Mouse (Mus musculus): ENCODE results near the gene Ppat. TPM values are rescaled to one million over a fixed set of nuclear protein-coding genes. Genes with fewer than 3 reads are reported as not detected.
"Not testable (repeated sequence)": the region's sequence is repeated elsewhere in the genome, so short reads cannot be mapped to it uniquely, and the experiment has no call there.

Gene Ppat
- polyA plus RNA-seq, 1 experiment from 2014 or later: 32.7 TPM

- Histone ChIP-seq H3K4me3 (ENCODE audit: low read length) (no peak overlapping the region), H3K4me2 (ENCODE audit: low read depth, low read length) (no peak overlapping the region), H3K27ac (ENCODE audit: low read length) (no peak overlapping the region), H3K27me3 (ENCODE audit: control insufficient read depth, insufficient read depth, low read depth, low read length) (no peaks in the 10 kb centered on the region), H3K4me1 (replicated peaks; ENCODE audit: control insufficient read depth, insufficient read depth, low read length) (peaks cover 7% of the 10 kb centered on the region), H3K36me3 (ENCODE audit: control insufficient read depth, insufficient read depth, low read length) (peaks cover 9% of the 10 kb centered on the region), H3K9me3 (ENCODE audit: control insufficient read depth, low read length) (no peaks in the 10 kb centered on the region; the same call in 1 of the 2 replicates), H3K9ac (ENCODE audit: low read length) (no peak overlapping the region)
- 80% methylated on average over 4 of the region's 4 CpGs for WGBS
- ATAC-seq (ENCODE audit: low read depth): no peak
Measured at GRCm38 (mm10) chr5:76941975-76942374, 9.4 kb downstream of the Ppat start.

GRCm38 (mm10) chr5:76939717-76940116 lies 11.7 kb downstream of the Ppat start:
- no peak for ATAC-seq (ENCODE audit: low read depth)
- Histone ChIP-seq H3K27ac (ENCODE audit: low read length) (no peak overlapping the region), H3K36me3 (ENCODE audit: control insufficient read depth, insufficient read depth, low read length) (peaks cover 6% of the 10 kb centered on the region), H3K9me3 (ENCODE audit: control insufficient read depth, low read length) (no peaks in the 10 kb centered on the region; the same call in 1 of the 2 replicates), H3K27me3 (ENCODE audit: control insufficient read depth, insufficient read depth, low read depth, low read length) (no peaks in the 10 kb centered on the region), H3K4me1 (replicated peaks; ENCODE audit: control insufficient read depth, insufficient read depth, low read length) (peaks cover 3% of the 10 kb centered on the region; the same call in 1 of the 2 replicates), H3K9ac (ENCODE audit: low read length) (no peak overlapping the region), H3K4me3 (ENCODE audit: low read length) (no peak overlapping the region), H3K4me2 (ENCODE audit: low read depth, low read length) (no peak overlapping the region)
- WGBS: 91% methylated on average over 8 of the region's 8 CpGs

- Histone ChIP-seq H3K9ac (ENCODE audit: low read length) (no peak overlapping the region), H3K4me2 (ENCODE audit: low read depth, low read length) (peak overlapping the region; percentile 10; the same call in 1 of the 2 replicates), H3K4me1 (replicated peaks; ENCODE audit: control insufficient read depth, insufficient read depth, low read length) (peaks cover 20% of the 10 kb centered on the region), H3K4me3 (ENCODE audit: low read length) (no peak overlapping the region), H3K27ac (ENCODE audit: low read length) (peak overlapping the region; percentile 69), H3K27me3 (ENCODE audit: control insufficient read depth, insufficient read depth, low read depth, low read length) (no peaks in the 10 kb centered on the region), H3K9me3 (ENCODE audit: control insufficient read depth, low read length) (no peaks in the 10 kb centered on the region; the same call in 1 of the 2 replicates), H3K36me3 (ENCODE audit: control insufficient read depth, insufficient read depth, low read length) (peaks cover 22% of the 10 kb centered on the region)
- 38% methylated on average over 7 of the region's 7 CpGs for WGBS
- ATAC-seq (ENCODE audit: low read depth): peak; percentile 70
Measured at GRCm38 (mm10) chr5:76929180-76929877, 22.0 kb downstream of the Ppat start.

- peaks cover 20% of the 10 kb centered on the region for H3K4me1 ChIP-seq (replicated peaks; ENCODE audit: control insufficient read depth, insufficient read depth, low read length)
- H3K9ac ChIP-seq (ENCODE audit: low read length): peak overlapping the region; percentile 52; the same call in 1 of the 2 replicates
- 57% methylated on average over 16 of the region's 16 CpGs for WGBS
Measured at GRCm38 (mm10) chr5:76928124-76928832, 23.1 kb downstream of the Ppat start.

GRCm38 (mm10) chr5:76924296-76924695 lies 27.1 kb downstream of the Ppat start:
- no peak overlapping the region for H3K9ac ChIP-seq (ENCODE audit: low read length)
- no peaks in the 10 kb centered on the region; the same call in 1 of the 2 replicates for H3K9me3 ChIP-seq (ENCODE audit: control insufficient read depth, low read length)
- ATAC-seq (ENCODE audit: low read depth): no peak
- H3K4me1 ChIP-seq (replicated peaks; ENCODE audit: control insufficient read depth, insufficient read depth, low read length): peaks cover 13% of the 10 kb centered on the region
- 87% methylated on average over 1 of the region's 1 CpGs for WGBS
- no peaks in the 10 kb centered on the region for H3K27me3 ChIP-seq (ENCODE audit: control insufficient read depth, insufficient read depth, low read depth, low read length)
- peaks cover 32% of the 10 kb centered on the region for H3K36me3 ChIP-seq (ENCODE audit: control insufficient read depth, insufficient read depth, low read length)
- H3K4me2 ChIP-seq (ENCODE audit: low read depth, low read length): no peak overlapping the region
- H3K4me3 ChIP-seq (ENCODE audit: low read length): no peak overlapping the region
- H3K27ac ChIP-seq (ENCODE audit: low read length): no peak overlapping the region

More at GRCm38 (mm10) chr5:76928124-76928832, 23.1 kb downstream of the Ppat start:
- no peaks in the 10 kb centered on the region; the same call in 1 of the 2 replicates for H3K9me3 ChIP-seq (ENCODE audit: control insufficient read depth, low read length)
- peak overlapping the region; percentile 26; the same call in 1 of the 2 replicates for H3K4me3 ChIP-seq (ENCODE audit: low read length)
- ATAC-seq (ENCODE audit: low read depth): peak; percentile 92
- peaks cover 22% of the 10 kb centered on the region for H3K36me3 ChIP-seq (ENCODE audit: control insufficient read depth, insufficient read depth, low read length)
- H3K27ac ChIP-seq (ENCODE audit: low read length): peak overlapping the region; percentile 87
- H3K4me2 ChIP-seq (ENCODE audit: low read depth, low read length): peak overlapping the region; percentile 50
- no peaks in the 10 kb centered on the region for H3K27me3 ChIP-seq (ENCODE audit: control insufficient read depth, insufficient read depth, low read depth, low read length)

GRCm38 (mm10) chr5:76923428-76923827 lies 27.9 kb downstream of the Ppat start:
- Histone ChIP-seq H3K9me3 (ENCODE audit: control insufficient read depth, low read length) (no peaks in the 10 kb centered on the region; the same call in 1 of the 2 replicates), H3K27me3 (ENCODE audit: control insufficient read depth, insufficient read depth, low read depth, low read length) (no peaks in the 10 kb centered on the region), H3K4me1 (replicated peaks; ENCODE audit: control insufficient read depth, insufficient read depth, low read length) (peaks cover 8% of the 10 kb centered on the region), H3K4me3 (ENCODE audit: low read length) (no peak overlapping the region), H3K9ac (ENCODE audit: low read length) (no peak overlapping the region), H3K27ac (ENCODE audit: low read length) (no peak overlapping the region), H3K4me2 (ENCODE audit: low read depth, low read length) (no peak overlapping the region), H3K36me3 (ENCODE audit: control insufficient read depth, insufficient read depth, low read length) (peaks cover 37% of the 10 kb centered on the region)
- ATAC-seq (ENCODE audit: low read depth): no peak
- WGBS: 86% methylated on average over 13 of the region's 13 CpGs

- no peak for ATAC-seq (ENCODE audit: low read depth)
- peaks cover 6% of the 10 kb centered on the region for H3K4me1 ChIP-seq (replicated peaks; ENCODE audit: control insufficient read depth, insufficient read depth, low read length)
- 85% methylated on average over 4 of the region's 4 CpGs for WGBS
- peaks cover 41% of the 10 kb centered on the region for H3K36me3 ChIP-seq (ENCODE audit: control insufficient read depth, insufficient read depth, low read length)
- H3K4me3 ChIP-seq (ENCODE audit: low read length): no peak overlapping the region
- H3K27me3 ChIP-seq (ENCODE audit: control insufficient read depth, insufficient read depth, low read depth, low read length): no peaks in the 10 kb centered on the region
- H3K9me3 ChIP-seq (ENCODE audit: control insufficient read depth, low read length): no peaks in the 10 kb centered on the region; the same call in 1 of the 2 replicates
- no peak overlapping the region for H3K9ac ChIP-seq (ENCODE audit: low read length)
- H3K27ac ChIP-seq (ENCODE audit: low read length): no peak overlapping the region
- H3K4me2 ChIP-seq (ENCODE audit: low read depth, low read length): no peak overlapping the region
Measured at GRCm38 (mm10) chr5:76922833-76923232, 28.5 kb downstream of the Ppat start.

- WGBS: 89% methylated on average over 5 of the region's 5 CpGs
- H3K4me1 ChIP-seq (replicated peaks; ENCODE audit: control insufficient read depth, insufficient read depth, low read length); H3K27ac ChIP-seq (ENCODE audit: low read length); H3K9ac ChIP-seq (ENCODE audit: low read length); H3K9me3 ChIP-seq (ENCODE audit: control insufficient read depth, low read length); H3K27me3 ChIP-seq (ENCODE audit: control insufficient read depth, insufficient read depth, low read depth, low read length); ATAC-seq (ENCODE audit: low read depth); H3K4me3 ChIP-seq (ENCODE audit: low read length); H3K4me2 ChIP-seq (ENCODE audit: low read depth, low read length): not testable (repeated sequence)
- H3K36me3 ChIP-seq (ENCODE audit: control insufficient read depth, insufficient read depth, low read length): peaks cover 17% of the 10 kb centered on the region
Measured at GRCm38 (mm10) chr5:76912522-76912921, 38.9 kb downstream of the Ppat start.

GRCm38 (mm10) chr5:76910807-76911206 lies 40.6 kb downstream of the Ppat start:
- ATAC-seq (ENCODE audit: low read depth): no peak
- Histone ChIP-seq H3K4me2 (ENCODE audit: low read depth, low read length) (no peak overlapping the region), H3K27me3 (ENCODE audit: control insufficient read depth, insufficient read depth, low read depth, low read length) (no peaks in the 10 kb centered on the region), H3K9ac (ENCODE audit: low read length) (no peak overlapping the region), H3K36me3 (ENCODE audit: control insufficient read depth, insufficient read depth, low read length) (peaks cover 14% of the 10 kb centered on the region), H3K4me1 (replicated peaks; ENCODE audit: control insufficient read depth, insufficient read depth, low read length) (no peaks in the 10 kb centered on the region; the same call in 1 of the 2 replicates), H3K27ac (ENCODE audit: low read length) (no peak overlapping the region), H3K9me3 (ENCODE audit: control insufficient read depth, low read length) (no peaks in the 10 kb centered on the region), H3K4me3 (ENCODE audit: low read length) (no peak overlapping the region)
- WGBS: 84% methylated on average over 3 of the region's 3 CpGs

Data from lung, embryonic 16.5 days (tissue).